Mouse (Mus musculus) mammary gland, adult 2 months (tissue): ENCODE measurements around the gene Capns1. TPM values are rescaled to one million over a fixed set of nuclear protein-coding genes. Genes with fewer than 3 reads are reported as not detected.

ENCODE experiments used
- polyA plus RNA-seq: library from polyadenylated mRNA; depleted of rRNA; stranded (reverse); fragments of >200 nt; gene quantifications from 2 replicates; pipeline ENCODE4 v1.2.3, GENCODE M21; 2012; ENCODE audit warnings: low replicate concordance; rRNA removed

The Capns1 gene
- 1,198 and 1,715 TPM in 2 replicates for polyA plus RNA-seq

GRCm38 (mm10) chr7:30198481-30198971 lies at the start of gene Capns1:
Capns1 (minus strand) TSS chr7:30198811.

GRCm38 (mm10) chr7:30235625-30236024 lies 37.0 kb upstream of the Capns1 start, which contains the start of gene Ovol3:
Ovol3 (minus strand) TSS chr7:30235725.

GRCm38 (mm10) chr7:30231669-30232454 lies 33.3 kb upstream of the Capns1 start, which contains the start of the genes Polr2i and Tbcb:
Polr2i (plus strand) TSS chr7:30231948.
Tbcb (minus strand) TSS chr7:30232272.

GRCm38 (mm10) chr7:30183879-30184289 lies 14.7 kb downstream of the Capns1 start, which contains the start of gene Cox7a1:
Cox7a1 (plus strand) TSS chr7:30184144.

GRCm38 (mm10) chr7:30169583-30170282 lies 28.9 kb downstream of the Capns1 start, which contains the start of gene Zfp146:
Zfp146 (minus strand) TSS chr7:30169750.

Other genes starting within 250 kb of the Capns1 start
- gene Zfp74, start 244.7 kb downstream of the Capns1 start, polyA plus RNA-seq: 4.8 and 10.8 TPM in 2 replicates
- 2.8 and 4.7 TPM in 2 replicates for gene Zfp568, start 214.9 kb downstream of the Capns1 start, polyA plus RNA-seq
- 1.4 and 5.3 TPM in 2 replicates for gene Zfp14, start 147.4 kb downstream of the Capns1 start, polyA plus RNA-seq
- 0.48 and 0.73 TPM in 2 replicates for gene Zfp82, start 125.9 kb downstream of the Capns1 start, polyA plus RNA-seq
- gene Gm26920, start 108.4 kb downstream of the Capns1 start, polyA plus RNA-seq: 0.10 TPM in 1 of 2 replicates, not detected in the other
- gene Zfp566, start 108.3 kb downstream of the Capns1 start, polyA plus RNA-seq: 1.7 and 3.5 TPM in 2 replicates
- gene Zfp260, start 104.0 kb downstream of the Capns1 start, polyA plus RNA-seq: 12.3 and 36.1 TPM in 2 replicates
- gene Zfp382, start 76.9 kb downstream of the Capns1 start, polyA plus RNA-seq: 0.66 and 1.5 TPM in 2 replicates
- 6.4 and 14.2 TPM in 2 replicates for gene Zfp146, start 29.1 kb downstream of the Capns1 start, polyA plus RNA-seq
- gene Cox7a1, start 14.7 kb downstream of the Capns1 start, polyA plus RNA-seq: 13.9 and 170 TPM in 2 replicates
- gene Polr2i, start 33.1 kb upstream of the Capns1 start, polyA plus RNA-seq: 97.3 and 98.9 TPM in 2 replicates
- 33.0 and 33.5 TPM in 2 replicates for gene Tbcb, start 33.5 kb upstream of the Capns1 start, polyA plus RNA-seq
- not detected in 2 replicates for gene Ovol3, start 36.9 kb upstream of the Capns1 start, polyA plus RNA-seq
- 0.72 and 1.5 TPM in 2 replicates for gene Thap8, start 81.3 kb upstream of the Capns1 start, polyA plus RNA-seq
- gene Wdr62, start 81.6 kb upstream of the Capns1 start, polyA plus RNA-seq: 34.0 and 37.0 TPM in 2 replicates
- 21.3 and 27.3 TPM in 2 replicates for gene Clip3, start 92.9 kb upstream of the Capns1 start, polyA plus RNA-seq
- 159 and 218 TPM in 2 replicates for gene Alkbh6, start 109.9 kb upstream of the Capns1 start, polyA plus RNA-seq
- gene Syne4, start 116.0 kb upstream of the Capns1 start, polyA plus RNA-seq: 58.8 and 76.8 TPM in 2 replicates
- gene E130208F15Rik, start 122.9 kb upstream of the Capns1 start, polyA plus RNA-seq: 0.52 and 2.0 TPM in 2 replicates
- 18.7 and 40.8 TPM in 2 replicates for gene Sdhaf1, start 125.1 kb upstream of the Capns1 start, polyA plus RNA-seq
- 6.3 and 9.1 TPM in 2 replicates for gene Lrfn3, start 164.0 kb upstream of the Capns1 start, polyA plus RNA-seq
- gene Tyrobp, start 214.9 kb upstream of the Capns1 start, polyA plus RNA-seq: 324 and 410 TPM in 2 replicates
- gene Hcst, start 221.0 kb upstream of the Capns1 start, polyA plus RNA-seq: 133 and 195 TPM in 2 replicates
- 16.2 and 37.4 TPM in 2 replicates for gene Nfkbid, start 222.9 kb upstream of the Capns1 start, polyA plus RNA-seq
- gene Aplp1, start 246.7 kb upstream of the Capns1 start, polyA plus RNA-seq: 3.7 and 7.4 TPM in 2 replicates